Mouse (Mus musculus): ENCODE data around the gene Zfyve19.

The Zfyve19 gene

DNA sequence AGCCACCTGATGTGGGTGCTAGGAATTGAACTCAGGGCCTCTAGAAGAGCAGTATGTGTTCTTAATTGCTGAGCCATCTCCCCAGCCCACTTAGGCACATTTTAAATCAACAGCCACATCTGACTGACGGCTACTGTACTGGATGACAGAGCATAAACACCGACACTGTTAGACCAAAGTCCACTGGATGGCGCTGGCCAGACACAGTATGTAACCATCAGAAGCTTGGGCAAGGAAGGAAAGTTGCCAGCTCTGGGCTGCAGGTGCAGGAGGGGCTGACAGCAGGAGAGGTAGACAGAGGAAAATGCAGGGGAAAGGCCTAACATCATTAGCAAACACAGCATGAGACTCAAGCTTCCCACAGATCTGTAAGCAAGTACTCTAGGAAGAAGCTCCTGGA, 31.7 kb upstream of the Zfyve19 start:
- no peak for TF ChIP-seq GATA4 (IDR thresholded peaks at IDR 0.05; ENCODE audit: insufficient replicate concordance, low read length)

DNA sequence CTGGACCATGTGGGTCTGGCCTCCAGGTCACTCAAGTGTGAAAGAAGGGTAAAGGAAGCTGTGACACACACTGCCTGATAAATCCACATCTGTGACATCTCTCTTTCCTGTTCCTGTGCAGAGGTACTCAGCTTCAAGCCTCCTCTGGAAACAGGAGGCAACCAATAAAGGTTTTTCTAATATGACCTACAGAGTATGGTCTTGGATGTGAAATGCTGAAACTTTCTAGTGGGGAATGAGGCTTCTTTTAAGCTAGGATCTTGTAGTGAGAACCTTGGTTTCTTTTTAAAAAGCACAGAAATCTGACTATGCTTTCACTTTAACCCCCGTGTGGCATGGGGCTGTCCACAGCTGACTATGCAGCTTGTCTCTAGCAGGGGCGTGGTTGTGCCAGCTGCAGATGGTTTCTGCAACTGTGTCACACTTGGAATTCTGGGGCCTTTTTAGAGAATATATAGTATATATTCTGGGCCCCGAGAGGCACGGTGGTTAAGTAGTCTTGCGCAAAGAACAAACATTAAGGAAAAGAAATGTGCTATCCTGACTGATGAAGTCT, 31.0 kb upstream of the Zfyve19 start:
- no peak for TF ChIP-seq GATA4 (IDR thresholded peaks at IDR 0.05; ENCODE audit: insufficient replicate concordance, low read length)

DNA sequence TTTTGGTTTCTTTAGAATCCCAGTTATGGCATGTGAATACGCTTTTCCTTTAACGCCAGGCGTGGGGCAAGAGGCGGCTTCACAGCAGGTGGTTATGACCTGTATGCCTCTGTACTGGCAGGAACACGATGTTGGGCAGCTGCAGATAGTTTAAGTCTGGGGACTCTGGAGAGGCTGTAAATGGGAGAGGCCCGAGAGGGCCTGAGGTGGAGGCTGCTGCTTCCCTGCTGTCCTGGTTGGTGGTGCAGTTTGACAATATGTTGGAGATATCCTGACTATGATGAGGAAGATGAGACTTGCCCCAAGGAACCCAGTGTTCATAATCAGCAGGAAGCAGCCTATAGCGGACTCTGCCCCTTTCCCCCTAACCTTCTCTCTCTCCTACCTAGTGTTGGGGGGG, 25.5 kb upstream of the Zfyve19 start:
- TF ChIP-seq GATA4 (IDR thresholded peaks at IDR 0.05; ENCODE audit: insufficient replicate concordance, low read length), result no peak

GRCm38 (mm10) chr2:119189029-119189710, 19.2 kb upstream of the Zfyve19 start:
- no peak for TF ChIP-seq GATA4 (IDR thresholded peaks at IDR 0.05; ENCODE audit: insufficient replicate concordance, low read length)

GRCm38 (mm10) chr2:119190969-119191368, 17.4 kb upstream of the Zfyve19 start:
- TF ChIP-seq GATA4 (IDR thresholded peaks at IDR 0.05; ENCODE audit: insufficient replicate concordance, low read length), result no peak

GRCm38 (mm10) chr2:119194140-119194539, 14.3 kb upstream of the Zfyve19 start:
- TF ChIP-seq GATA4 (IDR thresholded peaks at IDR 0.05; ENCODE audit: insufficient replicate concordance, low read length), result no peak

DNA sequence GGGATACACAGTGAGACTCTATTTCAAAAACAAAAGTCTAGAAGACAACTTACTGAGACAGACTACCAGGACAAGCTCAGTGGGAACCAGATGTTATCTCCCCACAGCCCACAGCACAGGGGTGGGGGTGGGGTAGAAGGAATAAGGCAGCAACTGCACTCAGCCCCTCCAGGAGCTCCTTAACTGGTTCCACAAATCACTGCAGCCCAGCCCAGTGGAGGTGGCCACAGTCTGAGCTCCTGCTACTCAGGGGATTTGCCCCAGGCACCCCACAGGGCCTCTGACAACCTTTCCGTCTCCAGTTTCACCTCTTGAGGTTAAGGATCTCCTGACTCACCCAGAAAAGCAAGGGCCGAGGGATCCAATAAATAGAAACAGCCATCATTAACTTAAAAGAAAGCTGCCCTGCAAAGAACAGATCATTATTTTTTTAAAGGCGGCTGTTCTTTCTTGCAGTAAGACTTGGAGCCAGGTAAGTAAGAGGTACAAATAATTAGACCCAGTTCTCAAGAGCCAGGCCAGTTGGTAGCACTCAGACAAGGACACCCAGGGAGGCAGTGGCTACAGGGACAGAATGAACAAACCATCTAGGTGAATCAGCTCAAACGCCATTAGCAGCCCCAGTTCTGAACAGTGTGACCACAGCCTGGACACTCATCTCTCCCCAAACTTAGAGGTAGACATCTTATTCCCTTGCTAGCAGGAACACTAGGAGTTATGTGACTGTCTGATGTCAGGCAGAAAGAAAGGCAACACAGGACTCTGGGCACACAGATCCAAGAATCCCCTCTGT, 11.9 kb upstream of the Zfyve19 start:
- TF ChIP-seq GATA4 (IDR thresholded peaks at IDR 0.05; ENCODE audit: insufficient replicate concordance, low read length), result no peak

- no peak for TF ChIP-seq GATA4 (IDR thresholded peaks at IDR 0.05; ENCODE audit: insufficient replicate concordance, low read length)
Measured at GRCm38 (mm10) chr2:119197493-119197892, 10.9 kb upstream of the Zfyve19 start.

GRCm38 (mm10) chr2:119198049-119198448, 10.4 kb upstream of the Zfyve19 start:
- no peak for TF ChIP-seq GATA4 (IDR thresholded peaks at IDR 0.05; ENCODE audit: insufficient replicate concordance, low read length)

DNA sequence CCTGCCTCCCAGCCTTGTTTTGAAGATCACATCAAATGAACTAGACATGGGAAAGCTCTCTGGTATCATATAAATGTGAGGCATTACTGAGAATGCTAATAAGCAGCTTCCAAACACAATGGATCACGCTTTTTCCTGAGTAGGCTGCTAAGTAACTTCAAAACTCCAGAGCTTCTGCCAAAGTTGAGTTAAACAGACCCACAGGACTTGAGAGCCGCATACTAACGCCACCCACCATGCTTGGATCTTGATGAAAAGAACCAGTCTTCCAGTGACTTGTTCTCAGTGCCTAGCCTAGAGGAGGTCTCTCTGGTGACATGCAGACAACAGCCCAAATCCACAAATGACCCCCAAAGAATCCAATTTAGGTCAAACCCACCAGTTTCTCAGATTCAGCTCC, 9.5 kb upstream of the Zfyve19 start:
- no peak for TF ChIP-seq GATA4 (IDR thresholded peaks at IDR 0.05; ENCODE audit: insufficient replicate concordance, low read length)

DNA sequence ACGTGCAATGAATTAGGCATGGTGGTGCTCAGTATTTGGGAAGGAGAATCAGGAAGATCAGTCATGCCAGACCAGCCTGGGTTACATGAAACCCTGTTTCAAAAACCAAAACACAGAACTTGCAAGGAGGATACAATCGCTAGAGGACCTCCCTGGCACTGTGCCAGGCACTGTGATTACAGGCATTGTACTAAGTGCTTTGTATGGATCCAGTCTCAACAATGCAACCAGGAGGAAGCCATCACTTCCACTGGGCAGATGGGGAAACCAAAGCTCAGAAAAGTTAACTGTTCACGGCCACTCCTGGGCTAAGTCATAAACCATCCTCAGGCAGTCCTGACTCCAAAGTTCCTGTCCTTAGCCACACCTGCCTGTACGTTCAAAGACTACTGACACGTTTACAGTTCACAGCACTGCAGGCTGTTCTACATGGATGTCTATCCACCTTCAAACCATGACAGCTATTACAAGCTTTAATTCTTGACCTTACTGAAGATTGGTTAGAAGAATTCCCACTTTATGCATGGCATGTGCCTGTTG, 5.4 kb upstream of the Zfyve19 start:
- TF ChIP-seq GATA4 (IDR thresholded peaks at IDR 0.05; ENCODE audit: insufficient replicate concordance, low read length), result no peak

DNA sequence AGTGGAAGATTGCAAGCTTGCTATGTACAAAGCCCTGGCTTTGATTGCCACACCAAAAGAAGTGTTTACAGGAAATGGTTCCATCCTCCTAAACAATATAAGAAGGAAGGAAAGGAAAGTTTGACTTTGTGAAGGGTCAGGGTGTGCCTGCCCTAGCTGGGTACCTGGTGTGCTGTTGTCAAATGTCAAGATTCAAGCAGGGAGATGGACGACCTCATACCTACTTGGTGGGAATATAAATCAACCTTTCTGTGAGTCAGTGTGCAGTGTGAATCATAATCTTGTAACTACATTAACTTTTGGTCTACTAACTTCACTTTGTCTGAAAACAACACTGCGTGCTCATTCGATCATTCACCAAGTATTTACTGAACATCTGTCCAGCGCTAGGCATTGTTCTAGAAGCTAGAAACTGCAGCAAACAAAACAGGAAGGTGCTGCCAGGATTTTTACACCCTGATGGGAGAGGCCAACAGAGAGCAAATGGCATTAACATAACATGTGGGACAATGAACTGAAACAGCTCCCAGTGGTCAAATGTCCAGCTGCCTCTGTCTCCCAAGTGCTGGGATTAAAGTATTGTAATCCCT, 4.5 kb upstream of the Zfyve19 start:
- no peak for TF ChIP-seq GATA4 (IDR thresholded peaks at IDR 0.05; ENCODE audit: insufficient replicate concordance, low read length)

GRCm38 (mm10) chr2:119207961-119208343, 465 bp upstream of the Zfyve19 start:
- TF ChIP-seq GATA4 (IDR thresholded peaks at IDR 0.05; ENCODE audit: insufficient replicate concordance, low read length), result no peak

DNA sequence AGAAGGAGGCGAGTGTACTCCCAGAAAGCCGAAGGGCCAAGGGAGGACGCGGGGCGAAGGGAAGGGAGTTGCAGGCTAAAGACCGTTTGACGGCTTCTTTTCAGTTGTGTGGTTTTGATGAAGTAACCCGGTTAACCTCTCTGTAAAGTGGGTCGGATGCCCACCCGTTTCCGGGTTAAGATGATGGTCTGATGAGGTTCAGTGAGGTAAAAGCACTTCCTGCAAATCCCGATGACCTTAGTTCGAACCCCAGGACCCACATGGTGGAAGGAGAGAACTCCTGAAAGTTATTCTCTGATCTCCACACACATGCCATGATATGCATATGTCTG, 725 bp downstream of the Zfyve19 start:
- no peak for TF ChIP-seq GATA4 (IDR thresholded peaks at IDR 0.05; ENCODE audit: insufficient replicate concordance, low read length)

GRCm38 (mm10) chr2:119229775-119230704, 21.6 kb downstream of the Zfyve19 start, which contains the start of gene Ppp1r14d:
Gene Ppp1r14d, minus strand, starts transcription at chr2:119229906.
- no peak for TF ChIP-seq GATA4 (IDR thresholded peaks at IDR 0.05; ENCODE audit: insufficient replicate concordance, low read length)

All from liver, adult (tissue).